Mouse (Mus musculus): Measurements from ENCODE around the gene Smarcd3. TPM values are rescaled to one million over a fixed set of nuclear protein-coding genes. Genes with fewer than 3 reads are reported as not detected.

Gene Smarcd3
- 10 to 100 TPM; 89.7 to 96.9 TPM for total RNA-seq (2021)

GRCm38 (mm10) chr5:24623986-24624821 is at the start of gene Smarcd3:
Gene Smarcd3, minus strand, starts transcription at chr5:24624411.
- DNase-seq = peak; percentile 53

- no peak for DNase-seq
Observed at GRCm38 (mm10) chr5:24661457-24661856, 37.2 kb upstream of the Smarcd3 start.

GRCm38 (mm10) chr5:24659708-24660423 is 35.7 kb upstream of the Smarcd3 start:
- DNase-seq = no peak

GRCm38 (mm10) chr5:24657113-24657512 is 32.9 kb upstream of the Smarcd3 start:
- peak; percentile 23 for DNase-seq

- DNase-seq = no peak
Observed at GRCm38 (mm10) chr5:24654491-24654890, 30.3 kb upstream of the Smarcd3 start.

- DNase-seq = no peak
Observed at GRCm38 (mm10) chr5:24652780-24653179, 28.6 kb upstream of the Smarcd3 start.

- DNase-seq = peak; percentile 93
Observed at GRCm38 (mm10) chr5:24651768-24652752, 27.8 kb upstream of the Smarcd3 start.

- no peak for DNase-seq
Observed at GRCm38 (mm10) chr5:24651356-24651755, 27.1 kb upstream of the Smarcd3 start.

GRCm38 (mm10) chr5:24649701-24650100 is 25.5 kb upstream of the Smarcd3 start:
- no peak for DNase-seq

- DNase-seq = no peak
Observed at GRCm38 (mm10) chr5:24649231-24649630, 25.0 kb upstream of the Smarcd3 start.

- DNase-seq = no peak
Observed at GRCm38 (mm10) chr5:24645454-24645853, 21.2 kb upstream of the Smarcd3 start.

- DNase-seq = no peak
Observed at GRCm38 (mm10) chr5:24639081-24639480, 14.9 kb upstream of the Smarcd3 start.

- DNase-seq = no peak
Observed at GRCm38 (mm10) chr5:24638131-24638530, 13.9 kb upstream of the Smarcd3 start.

GRCm38 (mm10) chr5:24636987-24637386 is 12.8 kb upstream of the Smarcd3 start:
- DNase-seq = no peak

- DNase-seq = no peak
Observed at GRCm38 (mm10) chr5:24635526-24636141, 11.4 kb upstream of the Smarcd3 start.

GRCm38 (mm10) chr5:24635093-24635492 is 10.9 kb upstream of the Smarcd3 start:
- no peak for DNase-seq

- DNase-seq = no peak
Observed at GRCm38 (mm10) chr5:24629712-24630111, 5.5 kb upstream of the Smarcd3 start.

GRCm38 (mm10) chr5:24624822-24625120 is 560 bp upstream of the Smarcd3 start:
- DNase-seq = no peak

- no peak for DNase-seq
Observed at GRCm38 (mm10) chr5:24623041-24623985, 898 bp downstream of the Smarcd3 start.

- DNase-seq = no peak
Observed at GRCm38 (mm10) chr5:24622386-24623040, 1.7 kb downstream of the Smarcd3 start.

All from heart, postnatal 4 days (tissue).